Mouse (Mus musculus): Measurements from ENCODE around the gene Osbpl6. TPM values are rescaled to one million over a fixed set of nuclear protein-coding genes. Genes with fewer than 3 reads are reported as not detected.

Gene Osbpl6
- polyA plus RNA-seq, 1 experiment from 2014 or later: 9.4 TPM

DNA sequence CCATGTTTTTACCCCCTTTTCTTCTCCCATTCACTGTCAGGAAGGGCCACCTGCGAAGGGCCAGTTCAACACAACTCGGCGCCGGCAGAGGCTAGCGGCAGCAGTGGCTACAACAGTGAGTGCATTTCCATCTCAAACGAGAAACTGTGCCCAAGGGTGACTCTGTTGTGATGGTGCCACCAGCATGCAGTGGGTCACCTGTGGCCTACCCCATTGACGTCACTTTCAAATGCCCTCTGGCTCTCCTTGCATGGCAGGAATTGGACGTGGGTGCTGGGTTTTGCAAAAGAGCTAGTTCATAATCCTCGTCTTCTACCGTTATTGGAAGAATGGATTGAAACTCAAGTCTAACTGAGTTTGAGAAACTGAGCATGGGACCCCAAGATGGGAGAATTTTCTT is 153.8 kb downstream of the Osbpl6 start:
- Histone ChIP-seq H3K4me1 (ENCODE audit: control insufficient read depth, insufficient read depth, low read length) (no peaks in the 10 kb centered on the region), H3K27ac (ENCODE audit: low read length) (no peak overlapping the region), H3K4me3 (ENCODE audit: low read length) (no peak overlapping the region), H3K36me3 (ENCODE audit: control insufficient read depth, insufficient read depth, low read length) (no peaks in the 10 kb centered on the region), H3K9me3 (ENCODE audit: control insufficient read depth, low read length) (no peaks in the 10 kb centered on the region), H3K4me2 (ENCODE audit: low read depth, low read length) (no peak overlapping the region), H3K27me3 (replicated peaks; ENCODE audit: control insufficient read depth, insufficient read depth, low read length) (no peaks in the 10 kb centered on the region), H3K9ac (ENCODE audit: low read depth, low read length) (no peak overlapping the region)
- WGBS: 94% methylated on average over 10 of the region's 10 CpGs
- ATAC-seq: no peak

DNA sequence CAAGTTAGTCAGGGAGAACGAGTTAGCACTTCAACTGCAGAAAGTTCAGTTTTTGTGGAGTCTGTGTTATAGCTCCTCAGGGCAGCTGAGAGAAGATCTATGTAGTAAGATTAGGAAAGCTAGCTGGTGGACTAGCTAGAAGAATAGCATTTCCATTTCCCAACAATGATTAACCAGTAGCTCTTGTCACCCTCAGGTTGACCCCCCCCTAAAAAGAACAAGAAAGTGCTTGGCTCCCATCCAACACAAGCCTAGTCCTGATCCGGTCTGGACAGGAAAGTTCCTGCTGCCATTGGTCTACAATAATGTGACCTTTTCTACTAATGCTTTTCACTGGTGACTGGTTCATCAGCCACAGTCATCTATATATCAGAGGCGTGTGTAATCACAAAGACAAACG is 157.6 kb downstream of the Osbpl6 start:
- Histone ChIP-seq H3K27ac (ENCODE audit: low read length) (no peak overlapping the region), H3K4me3 (ENCODE audit: low read length) (no peak overlapping the region), H3K4me1 (ENCODE audit: control insufficient read depth, insufficient read depth, low read length) (no peaks in the 10 kb centered on the region), H3K9ac (ENCODE audit: low read depth, low read length) (no peak overlapping the region), H3K4me2 (ENCODE audit: low read depth, low read length) (no peak overlapping the region), H3K9me3 (ENCODE audit: control insufficient read depth, low read length) (no peaks in the 10 kb centered on the region), H3K36me3 (ENCODE audit: control insufficient read depth, insufficient read depth, low read length) (no peaks in the 10 kb centered on the region), H3K27me3 (replicated peaks; ENCODE audit: control insufficient read depth, insufficient read depth, low read length) (no peaks in the 10 kb centered on the region)
- ATAC-seq: peak; percentile 92
- WGBS: 59% methylated on average over 4 of the region's 4 CpGs

DNA sequence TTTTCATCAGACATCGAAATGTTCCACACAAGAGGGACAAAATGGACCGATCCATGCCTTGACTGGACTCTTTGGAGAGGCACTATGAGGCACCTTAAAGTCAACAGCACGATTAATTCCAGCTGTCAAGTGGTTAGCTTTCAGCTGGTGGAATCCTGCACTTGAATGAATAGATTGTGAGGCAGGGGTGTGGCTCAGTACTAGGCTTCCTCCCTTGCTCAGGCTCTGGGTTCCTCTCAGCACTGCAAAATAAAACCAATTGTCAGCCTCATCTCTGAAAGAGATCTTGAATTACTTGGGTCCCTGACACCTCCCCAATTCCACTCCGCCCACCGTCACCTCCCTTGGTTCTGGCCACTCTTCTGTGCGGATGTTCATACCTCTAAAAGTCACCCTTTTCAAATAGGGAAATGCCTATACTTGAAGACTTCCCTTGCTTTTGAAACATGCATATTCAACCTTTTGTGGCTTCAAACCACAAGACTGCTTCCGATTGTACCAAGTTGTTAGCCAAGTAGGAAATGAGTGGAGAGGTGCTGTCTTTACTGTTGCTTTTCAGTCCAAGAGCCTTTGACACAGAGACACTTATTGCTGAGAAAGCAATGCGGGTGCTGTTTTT is 160.7 kb downstream of the Osbpl6 start:
- Histone ChIP-seq H3K36me3 (ENCODE audit: control insufficient read depth, insufficient read depth, low read length) (no peaks in the 10 kb centered on the region), H3K4me3 (ENCODE audit: low read length) (no peak overlapping the region), H3K9ac (ENCODE audit: low read depth, low read length) (no peak overlapping the region), H3K27me3 (replicated peaks; ENCODE audit: control insufficient read depth, insufficient read depth, low read length) (no peaks in the 10 kb centered on the region), H3K4me2 (ENCODE audit: low read depth, low read length) (no peak overlapping the region), H3K27ac (ENCODE audit: low read length) (no peak overlapping the region), H3K9me3 (ENCODE audit: control insufficient read depth, low read length) (no peaks in the 10 kb centered on the region), H3K4me1 (ENCODE audit: control insufficient read depth, insufficient read depth, low read length) (no peaks in the 10 kb centered on the region)
- no peak for ATAC-seq
- WGBS: 78% methylated on average over 8 of the region's 8 CpGs

DNA sequence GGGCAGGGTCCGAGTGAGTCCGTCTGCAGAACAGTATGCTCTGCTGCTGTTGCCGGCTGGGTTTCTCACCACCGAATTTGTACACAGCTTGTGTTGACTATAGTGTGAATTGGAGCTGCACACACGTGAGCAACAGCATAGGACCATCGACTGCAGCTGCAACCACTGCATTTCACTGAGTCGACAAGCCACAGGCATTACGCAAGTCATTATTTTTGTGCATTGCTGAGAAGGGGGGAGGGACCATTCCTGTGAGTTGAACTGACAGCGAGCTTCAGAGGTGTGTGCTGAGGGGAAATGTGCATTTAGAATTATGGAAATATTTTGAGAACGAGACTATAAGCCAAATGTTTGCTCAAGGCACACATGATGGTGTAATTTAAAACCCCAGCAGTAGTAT is 165.2 kb downstream of the Osbpl6 start:
- H3K9ac ChIP-seq (ENCODE audit: low read depth, low read length): no peak overlapping the region
- no peaks in the 10 kb centered on the region for H3K4me1 ChIP-seq (ENCODE audit: control insufficient read depth, insufficient read depth, low read length)
- H3K9me3 ChIP-seq (ENCODE audit: control insufficient read depth, low read length): no peaks in the 10 kb centered on the region
- no peak for ATAC-seq
- no peak overlapping the region for H3K27ac ChIP-seq (ENCODE audit: low read length)
- no peak overlapping the region for H3K4me2 ChIP-seq (ENCODE audit: low read depth, low read length)
- 69% methylated on average over 10 of the region's 10 CpGs for WGBS
- H3K4me3 ChIP-seq (ENCODE audit: low read length): no peak overlapping the region
- H3K27me3 ChIP-seq (replicated peaks; ENCODE audit: control insufficient read depth, insufficient read depth, low read length): no peaks in the 10 kb centered on the region
- H3K36me3 ChIP-seq (ENCODE audit: control insufficient read depth, insufficient read depth, low read length): no peaks in the 10 kb centered on the region

DNA sequence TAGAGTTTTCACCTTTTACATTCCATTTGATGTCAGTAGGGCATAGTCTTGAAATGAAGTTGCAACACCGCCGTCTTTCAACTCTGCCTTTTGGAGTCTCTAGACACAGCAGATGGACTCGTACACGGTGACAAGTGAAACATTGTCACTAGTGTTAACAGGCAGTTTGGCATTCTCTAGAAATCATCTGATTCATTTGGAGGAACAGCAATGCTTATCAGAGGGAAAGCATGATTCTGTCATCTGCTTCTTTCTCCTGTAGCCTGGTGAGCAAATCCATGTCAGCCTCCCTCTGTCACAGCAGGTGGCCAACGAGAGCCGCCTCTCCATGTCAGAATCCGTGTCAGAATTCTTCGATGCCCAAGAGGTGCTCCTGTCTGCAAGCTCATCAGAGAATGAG is 172.6 kb downstream of the Osbpl6 start:
- WGBS: 90% methylated on average over 8 of the region's 8 CpGs
- Histone ChIP-seq H3K36me3 (ENCODE audit: control insufficient read depth, insufficient read depth, low read length) (no peaks in the 10 kb centered on the region), H3K4me3 (ENCODE audit: low read length) (no peak overlapping the region), H3K27ac (ENCODE audit: low read length) (no peak overlapping the region), H3K27me3 (replicated peaks; ENCODE audit: control insufficient read depth, insufficient read depth, low read length) (no peaks in the 10 kb centered on the region), H3K9me3 (ENCODE audit: control insufficient read depth, low read length) (no peaks in the 10 kb centered on the region), H3K9ac (ENCODE audit: low read depth, low read length) (no peak overlapping the region), H3K4me2 (ENCODE audit: low read depth, low read length) (no peak overlapping the region), H3K4me1 (ENCODE audit: control insufficient read depth, insufficient read depth, low read length) (no peaks in the 10 kb centered on the region)
- ATAC-seq: no peak

DNA sequence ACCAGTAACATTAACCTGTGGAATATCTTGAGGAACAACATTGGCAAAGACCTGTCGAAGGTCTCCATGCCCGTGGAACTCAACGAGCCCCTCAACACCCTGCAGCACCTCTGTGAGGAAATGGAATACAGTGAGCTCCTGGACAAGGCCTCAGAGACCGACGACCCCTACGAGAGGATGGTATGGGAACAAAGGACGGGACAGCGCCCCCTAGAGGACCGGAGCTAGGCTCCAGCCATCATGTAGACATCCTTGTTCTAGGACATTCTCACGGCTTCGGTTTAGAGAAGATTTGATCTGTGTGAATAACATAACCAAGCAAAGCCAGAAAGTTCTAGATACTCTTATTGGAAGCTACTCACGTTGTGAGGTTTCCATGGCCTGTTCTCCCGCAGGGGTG is 178.8 kb downstream of the Osbpl6 start:
- Histone ChIP-seq H3K27ac (ENCODE audit: low read length) (no peak overlapping the region), H3K4me3 (ENCODE audit: low read length) (no peak overlapping the region), H3K4me2 (ENCODE audit: low read depth, low read length) (no peak overlapping the region), H3K9me3 (ENCODE audit: control insufficient read depth, low read length) (no peaks in the 10 kb centered on the region), H3K36me3 (ENCODE audit: control insufficient read depth, insufficient read depth, low read length) (no peaks in the 10 kb centered on the region), H3K27me3 (replicated peaks; ENCODE audit: control insufficient read depth, insufficient read depth, low read length) (no peaks in the 10 kb centered on the region), H3K9ac (ENCODE audit: low read depth, low read length) (no peak overlapping the region), H3K4me1 (ENCODE audit: control insufficient read depth, insufficient read depth, low read length) (no peaks in the 10 kb centered on the region)
- WGBS: 91% methylated on average over 13 of the region's 13 CpGs
- no peak for ATAC-seq

DNA sequence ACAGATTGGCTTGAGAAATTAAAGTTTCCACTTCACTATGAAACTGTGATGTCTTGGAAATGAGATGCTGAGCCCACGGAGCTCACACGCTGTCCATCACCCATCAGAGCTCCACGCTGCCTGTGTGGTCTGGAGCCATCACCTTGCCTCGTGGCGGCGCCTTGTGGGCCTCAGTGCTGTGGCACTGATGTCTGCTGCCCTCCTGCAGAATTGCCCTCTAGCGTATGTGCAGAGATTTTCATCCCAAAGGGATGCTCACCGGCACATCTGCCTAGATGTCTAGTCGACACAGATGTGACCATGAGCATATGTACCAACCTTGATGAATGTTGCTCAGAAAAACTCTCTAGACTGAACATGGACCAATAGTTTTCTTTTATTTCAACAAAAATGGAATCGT is 180.6 kb downstream of the Osbpl6 start:
- no peak overlapping the region for H3K4me2 ChIP-seq (ENCODE audit: low read depth, low read length)
- H3K9ac ChIP-seq (ENCODE audit: low read depth, low read length): no peak overlapping the region
- H3K27me3 ChIP-seq (replicated peaks; ENCODE audit: control insufficient read depth, insufficient read depth, low read length): no peaks in the 10 kb centered on the region
- 83% methylated on average over 10 of the region's 10 CpGs for WGBS
- H3K36me3 ChIP-seq (ENCODE audit: control insufficient read depth, insufficient read depth, low read length): no peaks in the 10 kb centered on the region
- no peak for ATAC-seq
- H3K4me3 ChIP-seq (ENCODE audit: low read length): no peak overlapping the region
- no peaks in the 10 kb centered on the region for H3K9me3 ChIP-seq (ENCODE audit: control insufficient read depth, low read length)
- H3K27ac ChIP-seq (ENCODE audit: low read length): no peak overlapping the region
- no peaks in the 10 kb centered on the region for H3K4me1 ChIP-seq (ENCODE audit: control insufficient read depth, insufficient read depth, low read length)

DNA sequence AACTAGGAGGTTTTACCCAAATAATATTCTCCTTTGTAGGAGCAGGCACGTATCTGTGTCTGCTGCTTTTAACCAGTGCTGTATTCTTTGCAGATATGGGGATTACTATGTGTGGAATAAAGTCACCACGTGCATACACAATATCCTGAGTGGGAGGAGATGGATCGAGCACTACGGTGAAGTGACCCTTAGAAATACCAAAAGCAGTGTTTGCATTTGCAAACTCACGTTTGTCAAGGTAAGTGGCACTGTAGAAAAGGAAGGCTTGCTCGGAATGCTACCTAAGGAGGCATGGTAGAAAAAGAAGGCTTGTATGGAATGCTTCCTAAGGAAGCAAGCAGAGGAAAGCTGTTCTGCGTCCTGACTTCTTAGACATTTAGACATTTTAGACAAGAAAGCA is 183.9 kb downstream of the Osbpl6 start:
- WGBS: 87% methylated on average over 7 of the region's 7 CpGs
- H3K9ac ChIP-seq (ENCODE audit: low read depth, low read length): no peak overlapping the region
- H3K9me3 ChIP-seq (ENCODE audit: control insufficient read depth, low read length): no peaks in the 10 kb centered on the region
- no peaks in the 10 kb centered on the region for H3K27me3 ChIP-seq (replicated peaks; ENCODE audit: control insufficient read depth, insufficient read depth, low read length)
- H3K36me3 ChIP-seq (ENCODE audit: control insufficient read depth, insufficient read depth, low read length): no peaks in the 10 kb centered on the region
- no peaks in the 10 kb centered on the region for H3K4me1 ChIP-seq (ENCODE audit: control insufficient read depth, insufficient read depth, low read length)
- H3K4me2 ChIP-seq (ENCODE audit: low read depth, low read length): no peak overlapping the region
- H3K4me3 ChIP-seq (ENCODE audit: low read length): no peak overlapping the region
- no peak for ATAC-seq
- H3K27ac ChIP-seq (ENCODE audit: low read length): no peak overlapping the region

DNA sequence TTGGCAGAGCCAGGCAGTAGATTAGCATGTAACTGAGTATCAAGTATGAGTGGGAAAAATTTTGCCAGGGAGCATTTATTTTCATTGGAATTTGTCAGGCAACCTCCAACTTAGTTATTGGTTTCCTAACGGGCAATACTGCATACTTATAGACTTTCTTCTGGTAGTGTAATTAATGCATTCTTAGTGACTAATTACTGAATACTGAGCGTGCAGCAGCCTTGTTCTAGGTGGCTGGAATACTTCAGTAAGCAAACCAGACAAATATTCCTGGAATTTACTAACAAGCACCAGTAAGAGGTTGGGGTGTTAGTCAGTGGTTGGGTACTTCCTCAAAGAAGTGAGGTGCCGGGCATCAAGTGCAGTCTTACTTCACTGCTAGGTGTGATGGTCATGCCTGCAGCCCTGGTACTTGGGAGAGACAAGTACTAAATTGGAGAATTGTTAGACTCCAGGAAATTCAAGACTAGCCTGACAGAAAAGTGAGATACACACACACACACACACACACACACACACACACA is 186.2 kb downstream of the Osbpl6 start:
- Histone ChIP-seq H3K4me2 (ENCODE audit: low read depth, low read length) (no peak overlapping the region), H3K4me3 (ENCODE audit: low read length) (no peak overlapping the region), H3K27me3 (replicated peaks; ENCODE audit: control insufficient read depth, insufficient read depth, low read length) (no peaks in the 10 kb centered on the region), H3K9me3 (ENCODE audit: control insufficient read depth, low read length) (no peaks in the 10 kb centered on the region), H3K36me3 (ENCODE audit: control insufficient read depth, insufficient read depth, low read length) (no peaks in the 10 kb centered on the region), H3K9ac (ENCODE audit: low read depth, low read length) (no peak overlapping the region), H3K4me1 (ENCODE audit: control insufficient read depth, insufficient read depth, low read length) (no peaks in the 10 kb centered on the region), H3K27ac (ENCODE audit: low read length) (no peak overlapping the region)
- ATAC-seq: no peak
- 55% methylated on average over 3 of the region's 3 CpGs for WGBS

DNA sequence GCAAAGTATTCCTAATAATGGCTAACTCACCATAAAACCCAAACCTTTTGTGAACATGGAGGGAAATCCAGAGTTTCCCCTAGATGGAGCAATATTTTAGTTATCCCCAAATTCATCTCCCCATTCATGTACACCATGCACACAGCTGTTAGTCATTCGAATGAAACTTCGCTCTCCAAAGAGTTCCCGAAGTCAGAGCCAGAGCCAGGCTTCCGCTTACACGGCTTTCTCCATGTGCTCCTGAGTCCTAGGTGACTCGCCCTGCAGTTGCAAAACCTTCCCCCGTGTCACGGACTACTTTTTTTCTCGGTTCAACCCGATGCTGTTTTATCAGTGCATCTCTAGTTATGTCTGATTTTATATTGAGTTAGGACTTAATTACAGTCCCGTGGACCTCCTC is 191.2 kb downstream of the Osbpl6 start:
- Histone ChIP-seq H3K9me3 (ENCODE audit: control insufficient read depth, low read length) (no peaks in the 10 kb centered on the region), H3K27me3 (replicated peaks; ENCODE audit: control insufficient read depth, insufficient read depth, low read length) (no peaks in the 10 kb centered on the region), H3K4me1 (ENCODE audit: control insufficient read depth, insufficient read depth, low read length) (no peaks in the 10 kb centered on the region), H3K36me3 (ENCODE audit: control insufficient read depth, insufficient read depth, low read length) (no peaks in the 10 kb centered on the region), H3K4me2 (ENCODE audit: low read depth, low read length) (no peak overlapping the region), H3K27ac (ENCODE audit: low read length) (no peak overlapping the region), H3K4me3 (ENCODE audit: low read length) (no peak overlapping the region), H3K9ac (ENCODE audit: low read depth, low read length) (no peak overlapping the region)
- 80% methylated on average over 11 of the region's 11 CpGs for WGBS
- ATAC-seq: no peak

All from intestine, embryonic 16.5 days (tissue).